In the genomic region with DNA sequence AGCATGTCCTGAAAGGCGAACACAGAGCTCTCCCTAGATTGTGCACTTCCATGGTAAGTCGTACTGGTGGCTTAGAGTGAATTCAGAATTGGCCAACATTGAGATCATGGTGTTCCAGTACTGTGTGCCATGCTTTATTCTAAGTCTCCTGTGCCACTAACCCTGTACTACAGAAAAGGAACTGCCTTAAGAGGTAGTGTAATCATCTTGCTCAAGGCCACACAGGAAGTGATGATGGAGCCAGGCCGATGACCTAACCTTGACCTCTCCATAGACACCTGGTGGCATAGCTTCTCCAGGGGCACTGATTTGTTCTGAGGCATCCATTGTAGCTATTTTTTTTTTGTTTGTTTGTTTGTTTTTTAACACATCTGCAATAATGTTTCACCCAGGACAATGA, we compare ENCODE assay signal across 24 mouse cellular contexts. TPM values are rescaled to one million over a fixed set of nuclear protein-coding genes. Genes with fewer than 3 reads are reported as not detected.
A peak's percentile ranks its signal among the peaks of the same experiment; 100 is the strongest.
DNase-seq lines count a peak whose midpoint lies in the region.
"Had no signal": no experiment of that assay in that cellular context is flagged by ENCODE, and none has a peak within 500 bp of the region (broad histone marks: within the 10 kb centered on the region; RNA-seq: fewer than 3 reads in every experiment).

No protein-coding gene starts in this region.

- peak; percentile 34 for DNase-seq in CD4-positive helper T cell, adult 2 months (ENCODE audit: low read depth, low spot score)
- DNase-seq in ES-CJ7 (ENCODE audit: low read depth, low spot score), result peak; percentile 12
- peak; percentile 44 for DNase-seq in induced T-regulatory cell, adult 2 months (ENCODE audit: low read depth)
- peak; percentile 12 for DNase-seq in naive thymus-derived CD4-positive, alpha-beta T cell, adult 2 months (ENCODE audit: low read depth)
- DNase-seq in heart, postnatal 4 days, result no peak
- DNase-seq in thymus, postnatal 25 days, result no peak
- DNase-seq in kidney, postnatal 25 days, result no peak
- DNase-seq: adrenal gland, postnatal 10 days; cerebellum, adult 11 months; cerebellum, adult 9-10 months; embryo, embryonic 11 days; gastrocnemius, postnatal 25 days; heart, postnatal 10 days; kidney, postnatal 36 days; lung, embryonic 14.5 days; lung, postnatal 14 days; right cerebral cortex, adult 18-20 months; spleen, adult 18-20 months; thymus, postnatal 36 days had no signal

RNA-seq across cellular contexts. Expression of a gene that starts 31.9 kb away (rescaled TPM):
- 100 to 1,000 TPM; 188 to 203 TPM for total RNA-seq in heart, postnatal 4 days (2021)

RNA-seq across cellular contexts. Expression of a gene that starts 34.1 kb away (rescaled TPM):
- 1 to 10 TPM; 3.3 to 3.7 TPM for total RNA-seq in heart, postnatal 4 days (2021)

RNA-seq across cellular contexts. Expression of a gene that starts 36.6 kb away (rescaled TPM):
- total RNA-seq in heart, postnatal 4 days (2021), result not detected
- total RNA-seq: ES-E14; gastrocnemius, adult 18-20 months; gastrocnemius, postnatal 25 days; heart, adult 8-10 months; heart, postnatal 10 days; layer of hippocampus, adult 8-10 months; layer of hippocampus, postnatal 25 days had no signal

RNA-seq across cellular contexts. Expression of a gene that starts 54.2 kb away (rescaled TPM):
- 10 to 100 TPM; 35.9 to 36.0 TPM for total RNA-seq in heart, postnatal 4 days (2021)

RNA-seq across cellular contexts. Expression of a gene that starts 54.3 kb away (rescaled TPM):
- 10 to 100 TPM; 48.9 to 49.4 TPM for total RNA-seq in heart, postnatal 4 days (2021)

Comparison
In these comparisons a context has a peak if more than half of its experiments do, and no peak if none do; other contexts are left out.
1. DNase-seq: peak in CD4-positive helper T cell, adult 2 months (single experiment), ES-CJ7 (single experiment), induced T-regulatory cell, adult 2 months (single experiment) and naive thymus-derived CD4-positive, alpha-beta T cell, adult 2 months (single experiment); none in heart, postnatal 4 days (single experiment), thymus, postnatal 25 days (single experiment) and kidney, postnatal 25 days (0 of 2).